Mouse (Mus musculus): ENCODE measurements around the gene Npy2r. TPM values are rescaled to one million over a fixed set of nuclear protein-coding genes. Genes with fewer than 3 reads are reported as not detected.

Npy2r gene
- polyA plus RNA-seq (2014; fragmentation: Illumina TruSeq; extraction: RNeasy Lipid Tissue Mini Kit (QIAGEN cat#74804); ENCODE audit: low read depth, low replicate concordance), result not detected

GRCm38 (mm10) chr3:82547908-82548721 lies at the start of gene Npy2r:
TSS of gene Npy2r (minus strand) at chr3:82548084.

Other genes with a start within 250 kb of the Npy2r start
- 9.1 TPM for gene Map9, start 190.0 kb downstream of the Npy2r start, polyA plus RNA-seq (2014; fragmentation: Illumina TruSeq; extraction: RNeasy Lipid Tissue Mini Kit (QIAGEN cat#74804); ENCODE audit: low read depth, low replicate concordance)